Mouse (Mus musculus) CH12.LX (cell line): ENCODE results near the gene Abcb9.

Experiments used
- CTCF ChIP-seq, 2 experiments: IDR thresholded peaks in 1 of 2; conservative IDR thresholded peaks in 1 of 2; 2 replicates each; pipeline ENCODE4 v1.5.1; 2011 to 2012; ENCODE audit warnings: low read depth in 2 of 2, low read length in 2 of 2, improper control_type of control experiment in 1 of 2, inconsistent platforms in 1 of 2, mild to moderate bottlenecking in 1 of 2, moderate library complexity in 1 of 2
- EP300 ChIP-seq: IDR thresholded peaks from 2 replicates; pipeline ENCODE4 v1.6.1; 2011; ENCODE audit warnings: low read length, improper control_type of control experiment
- ZC3H11A ChIP-seq: IDR thresholded peaks from 2 replicates; pipeline ENCODE4 v1.6.1; 2012; ENCODE audit warnings: low read depth, mild to moderate bottlenecking, inconsistent platforms, low read length, improper control_type of control experiment

DNA sequence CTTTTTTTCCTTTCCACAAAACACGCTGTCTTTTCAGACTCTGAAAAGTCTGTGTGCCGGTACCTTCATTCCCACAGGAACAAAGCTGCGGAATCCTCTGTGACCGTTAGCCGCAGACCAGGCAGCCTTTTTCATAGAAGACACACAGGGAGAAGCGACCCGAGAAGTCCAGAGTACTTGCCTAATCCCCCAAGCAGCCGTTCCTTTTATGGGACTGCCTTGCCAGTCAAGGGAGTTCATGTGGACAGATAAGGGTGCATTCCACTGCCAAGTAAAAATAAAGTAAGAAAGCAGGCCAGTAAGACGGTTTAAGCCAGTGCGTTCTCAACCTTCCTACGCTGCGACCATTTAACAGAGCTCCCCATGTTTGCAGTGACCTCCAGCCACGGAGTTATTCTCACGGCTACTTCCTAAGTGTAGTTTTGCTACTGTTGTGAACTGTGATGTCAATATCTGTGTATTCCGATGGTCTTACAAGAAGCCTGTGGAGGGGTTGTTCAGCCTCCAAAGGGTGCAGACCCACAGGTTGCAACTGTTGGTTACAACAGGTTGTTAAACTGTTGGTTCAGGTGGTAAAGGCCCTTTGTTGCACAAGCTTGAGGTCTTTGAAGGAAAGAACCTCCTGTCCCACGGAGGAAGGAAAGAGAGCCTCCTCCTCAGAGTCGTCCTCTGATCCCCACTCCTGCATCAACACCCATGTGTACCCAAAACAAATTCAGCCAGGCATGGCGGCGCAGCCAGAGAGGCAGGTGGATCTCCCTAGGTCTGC is 67.7 kb downstream of the Abcb9 start:
- TF ChIP-seq CTCF (conservative IDR thresholded peaks at IDR 0.05 in 1 of 2, IDR thresholded peaks at IDR 0.05 in 1 of 2; ENCODE audit: low read depth in 2 of 2, low read length in 2 of 2) (no peak), EP300 (no peak), ZC3H11A (no peak)
